Mouse (Mus musculus) stomach, embryonic 14.5 days (tissue): ENCODE results near the gene Echdc2. TPM values are rescaled to one million over a fixed set of nuclear protein-coding genes. Genes with fewer than 3 reads are reported as not detected.

Experiments used
- ATAC-seq: fragments of 200-750 bp; cut with Nextera tagmentation; 2 replicates; pipeline ENCODE4 v1.8.0; 2017; ENCODE audit warnings: low read depth, moderate TSS enrichment; ENCODE audit not compliant: insufficient number of reproducible peaks, insufficient read depth, low FRiP score
- H3K27ac ChIP-seq: fragments of 300-500 bp; sonication (generic); 2 replicates; pipeline ENCODE4 v1.5.1; 2014; ENCODE audit warnings: mild to moderate bottlenecking, low read length, moderate library complexity, mixed read lengths
- H3K27me3 ChIP-seq: fragments of 300-500 bp; sonication (generic); 2 replicates; pipeline ENCODE4 v1.6.1; 2014; ENCODE audit warnings: low read length, control low read depth, mixed read lengths; ENCODE audit not compliant: control insufficient read depth, insufficient read depth
- H3K36me3 ChIP-seq: fragments of 300-500 bp; sonication (generic); 2 replicates; pipeline ENCODE4 v1.6.1; 2014; ENCODE audit warnings: mild to moderate bottlenecking, control low read depth, low read length, moderate library complexity, mixed read lengths; ENCODE audit not compliant: control insufficient read depth, insufficient read depth
- H3K4me1 ChIP-seq: fragments of 300-500 bp; sonication (generic); 2 replicates; pipeline ENCODE4 v1.6.1; 2014; ENCODE audit warnings: low read length, control low read depth, mixed read lengths; ENCODE audit not compliant: control insufficient read depth, insufficient read depth
- H3K4me2 ChIP-seq: fragments of 300-500 bp; sonication (generic); replicated peaks from 2 replicates; pipeline ENCODE4 v1.6.1; 2014; ENCODE audit warnings: low read depth, low read length, control low read depth
- H3K4me3 ChIP-seq: fragments of 300-500 bp; sonication (generic); 2 replicates; pipeline ENCODE4 v1.5.1; 2014; ENCODE audit warnings: low read depth, low read length, control low read depth
- H3K9ac ChIP-seq: fragments of 300-500 bp; sonication (generic); replicated peaks from 2 replicates; pipeline ENCODE4 v1.6.1; 2014; ENCODE audit warnings: low read depth, mild to moderate bottlenecking, control low read depth, low read length, moderate library complexity, mixed read lengths
- H3K9me3 ChIP-seq: fragments of 300-500 bp; sonication (generic); 2 replicates; pipeline ENCODE4 v1.6.1; 2016; ENCODE audit warnings: low read depth, low read length, control low read depth; ENCODE audit not compliant: control insufficient read depth
- WGBS: fragments of 180-500 bp; shearing (Covaris S2); extraction: QIAGEN DNeasy Blood & Tissue Kit; methylation state at CpG from one replicate; pipeline ENCODE4 v1.1.7; 2014; 5-methylcytosine and 5-hydroxymethylcytosine counted together
- polyA plus RNA-seq: library from polyadenylated mRNA; unstranded; fragments of >200 nt; fragmentation: Nextera tagmentation; extraction: Ambion mirVana; gene quantifications from 2 replicates; pipeline ENCODE4 v1.2.1, GENCODE M21; 2014

Gene Echdc2
- polyA plus RNA-seq, 1 experiment from 2014 or later = 40.5 TPM

GRCm38 (mm10) chr4:108166874-108167273 lies 1.6 kb downstream of the Echdc2 start:
- no peaks in the 10 kb centered on the region for H3K36me3 ChIP-seq
- 86% methylated on average over 4 of the region's 4 CpGs for WGBS

GRCm38 (mm10) chr4:108168056-108168455 lies 2.8 kb downstream of the Echdc2 start:
- Histone ChIP-seq H3K4me3 (no peak overlapping the region), H3K27me3 (no peaks in the 10 kb centered on the region), H3K4me2 (no peak overlapping the region), H3K36me3 (no peaks in the 10 kb centered on the region), H3K27ac (no peak overlapping the region), H3K9ac (no peak overlapping the region), H3K4me1 (no peaks in the 10 kb centered on the region), H3K9me3 (no peaks in the 10 kb centered on the region)
- 81% methylated on average over 6 of the region's 6 CpGs for WGBS
- no peak for ATAC-seq

More at GRCm38 (mm10) chr4:108166874-108167273, 1.6 kb downstream of the Echdc2 start:
- H3K4me3 ChIP-seq = no peak overlapping the region
- H3K9me3 ChIP-seq = no peaks in the 10 kb centered on the region
- H3K4me1 ChIP-seq = no peaks in the 10 kb centered on the region
- ATAC-seq = no peak
- H3K27me3 ChIP-seq = no peaks in the 10 kb centered on the region
- H3K9ac ChIP-seq = no peak overlapping the region
- no peak overlapping the region for H3K4me2 ChIP-seq
- no peak overlapping the region for H3K27ac ChIP-seq

GRCm38 (mm10) chr4:108182278-108182677 lies 17.0 kb downstream of the Echdc2 start:
- Histone ChIP-seq H3K9ac (no peak overlapping the region), H3K36me3 (no peaks in the 10 kb centered on the region), H3K4me2 (no peak overlapping the region), H3K4me1 (no peaks in the 10 kb centered on the region), H3K27me3 (no peaks in the 10 kb centered on the region), H3K4me3 (no peak overlapping the region), H3K27ac (no peak overlapping the region), H3K9me3 (no peaks in the 10 kb centered on the region)
- WGBS = 53% methylated on average over 1 of the region's 1 CpGs
- ATAC-seq = no peak

GRCm38 (mm10) chr4:108192821-108193323 lies 27.6 kb downstream of the Echdc2 start:
- no peak overlapping the region for H3K27ac ChIP-seq
- no peaks in the 10 kb centered on the region for H3K4me1 ChIP-seq
- H3K9me3 ChIP-seq = no peaks in the 10 kb centered on the region
- no peaks in the 10 kb centered on the region for H3K27me3 ChIP-seq
- no peak overlapping the region for H3K4me3 ChIP-seq
- H3K9ac ChIP-seq = no peak overlapping the region
- 75% methylated on average over 2 of the region's 2 CpGs for WGBS
- no peak overlapping the region for H3K4me2 ChIP-seq
- no peaks in the 10 kb centered on the region for H3K36me3 ChIP-seq
- no peak for ATAC-seq

- Histone ChIP-seq H3K4me1 (no peaks in the 10 kb centered on the region), H3K27me3 (no peaks in the 10 kb centered on the region), H3K4me2 (no peak overlapping the region), H3K36me3 (no peaks in the 10 kb centered on the region), H3K27ac (no peak overlapping the region), H3K9ac (no peak overlapping the region), H3K9me3 (no peaks in the 10 kb centered on the region), H3K4me3 (no peak overlapping the region)
- WGBS = 68% methylated on average over 6 of the region's 6 CpGs
- no peak for ATAC-seq
These were observed 31.1 kb downstream of the Echdc2 start for GRCm38 (mm10) chr4:108196277-108196855.

GRCm38 (mm10) chr4:108199236-108199635 lies 34.0 kb downstream of the Echdc2 start:
- Histone ChIP-seq H3K9ac (no peak overlapping the region), H3K4me1 (no peaks in the 10 kb centered on the region), H3K27ac (no peak overlapping the region), H3K4me3 (no peak overlapping the region), H3K4me2 (no peak overlapping the region), H3K36me3 (no peaks in the 10 kb centered on the region), H3K27me3 (no peaks in the 10 kb centered on the region), H3K9me3 (no peaks in the 10 kb centered on the region)
- no peak for ATAC-seq
- 70% methylated on average over 2 of the region's 2 CpGs for WGBS

- WGBS = 92% methylated on average over 6 of the region's 6 CpGs
- no peaks in the 10 kb centered on the region for H3K36me3 ChIP-seq
- no peaks in the 10 kb centered on the region for H3K9me3 ChIP-seq
- H3K4me1 ChIP-seq = no peaks in the 10 kb centered on the region
- no peak for ATAC-seq
- no peak overlapping the region for H3K4me2 ChIP-seq
- no peak overlapping the region for H3K4me3 ChIP-seq
- H3K27me3 ChIP-seq = no peaks in the 10 kb centered on the region
- no peak overlapping the region for H3K9ac ChIP-seq
- H3K27ac ChIP-seq = no peak overlapping the region
These were observed 39.4 kb downstream of the Echdc2 start for GRCm38 (mm10) chr4:108204629-108205028.

GRCm38 (mm10) chr4:108213023-108213422 lies 47.8 kb downstream of the Echdc2 start:
- ATAC-seq = no peak
- Histone ChIP-seq H3K36me3 (no peaks in the 10 kb centered on the region), H3K4me1 (no peaks in the 10 kb centered on the region), H3K9me3 (no peaks in the 10 kb centered on the region), H3K27me3 (peaks cover 7% of the 10 kb centered on the region; the same call in 1 of the 2 replicates), H3K9ac (no peak overlapping the region), H3K4me2 (no peak overlapping the region), H3K27ac (no peak overlapping the region), H3K4me3 (no peak overlapping the region)
- WGBS = 76% methylated on average over 2 of the region's 2 CpGs
